Mouse (Mus musculus) right cerebral cortex, postnatal 10 days (tissue): ENCODE measurements around the gene Tbc1d8.

Experiments used
- DNase-seq, 2 experiments: peaks; one replicate each; pipeline ENCODE4 v3.0.0; 2021; ENCODE audit warnings: low spot score in 2 of 2

The Tbc1d8 gene

GRCm38 (mm10) chr1:39362515-39362893 is 116.1 kb downstream of the Tbc1d8 start:
- no peak for DNase-seq

DNA sequence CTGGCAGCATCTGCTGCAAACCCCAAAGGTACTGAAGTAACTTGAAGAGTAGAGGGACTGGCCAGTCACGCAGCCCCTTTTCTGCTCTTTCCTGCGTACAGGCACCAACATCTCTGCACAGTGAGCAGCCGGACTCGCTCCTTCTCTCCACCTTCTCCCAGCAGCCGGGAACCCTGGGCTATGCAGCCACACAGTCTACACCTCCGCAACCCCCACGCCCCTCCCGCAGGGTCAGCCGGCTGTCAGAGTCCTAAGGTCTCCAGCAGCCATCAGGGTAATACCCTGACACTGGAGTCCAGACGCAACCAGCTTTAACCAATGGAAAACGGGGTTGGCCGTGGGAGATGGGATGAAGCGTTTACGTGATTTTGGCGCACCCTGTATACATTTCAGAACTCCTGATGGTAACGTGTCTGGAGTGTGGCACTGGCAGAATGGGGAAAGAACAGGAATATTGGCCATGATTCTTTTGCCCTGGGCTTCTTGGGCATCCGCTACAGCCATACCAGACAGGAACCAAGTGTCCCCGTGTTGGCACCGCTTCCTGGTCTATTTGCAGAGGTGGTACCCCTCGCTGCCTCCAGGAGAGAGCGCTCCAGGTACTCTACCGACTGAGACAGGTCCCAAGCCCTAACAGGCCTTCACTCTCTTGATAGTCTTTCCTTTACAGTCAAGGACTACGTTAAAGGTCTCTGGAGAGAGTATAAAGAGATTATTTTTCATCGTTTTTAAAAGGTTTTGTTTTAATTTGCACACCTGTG is 116.6 kb downstream of the Tbc1d8 start:
- peak in 1 of 2 experiments; percentile 25 for DNase-seq

GRCm38 (mm10) chr1:39349427-39349826 is 129.1 kb downstream of the Tbc1d8 start:
- DNase-seq, result no peak

- peak; percentile 68 for DNase-seq
Measured at GRCm38 (mm10) chr1:39349001-39349400, 129.6 kb downstream of the Tbc1d8 start.

- peak in 1 of 2 experiments; percentile 58 for DNase-seq
Measured at GRCm38 (mm10) chr1:39344981-39345600, 133.5 kb downstream of the Tbc1d8 start.

GRCm38 (mm10) chr1:39343242-39343641 is 135.3 kb downstream of the Tbc1d8 start:
- DNase-seq, result peak in 1 of 2 experiments; percentile 27

- peak in 1 of 2 experiments; percentile 26 for DNase-seq
Measured at GRCm38 (mm10) chr1:39341807-39342206, 136.7 kb downstream of the Tbc1d8 start.

- DNase-seq, result peak in 1 of 2 experiments; percentile 53
Measured at GRCm38 (mm10) chr1:39340647-39341046, 137.9 kb downstream of the Tbc1d8 start.

DNA sequence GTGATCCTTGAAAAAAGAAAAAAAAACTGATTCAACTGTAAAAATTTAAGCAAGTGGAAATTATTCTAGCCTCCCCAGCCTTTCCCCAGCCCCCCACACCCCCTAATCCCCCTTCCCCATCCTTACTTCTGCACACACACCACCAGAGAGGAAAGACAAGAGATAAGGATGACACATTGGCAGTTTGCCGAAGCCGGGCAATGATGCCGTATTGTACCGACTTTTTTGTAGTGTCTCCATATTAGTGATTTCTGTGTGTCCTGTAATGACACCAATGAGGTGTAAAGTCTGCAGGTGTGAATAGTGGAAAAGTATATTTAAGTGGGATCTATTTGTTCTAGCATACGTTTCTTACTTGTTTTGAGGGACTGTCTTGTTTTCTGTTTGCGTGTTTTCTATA is 138.4 kb downstream of the Tbc1d8 start:
- peak in 1 of 2 experiments; percentile 29 for DNase-seq

DNA sequence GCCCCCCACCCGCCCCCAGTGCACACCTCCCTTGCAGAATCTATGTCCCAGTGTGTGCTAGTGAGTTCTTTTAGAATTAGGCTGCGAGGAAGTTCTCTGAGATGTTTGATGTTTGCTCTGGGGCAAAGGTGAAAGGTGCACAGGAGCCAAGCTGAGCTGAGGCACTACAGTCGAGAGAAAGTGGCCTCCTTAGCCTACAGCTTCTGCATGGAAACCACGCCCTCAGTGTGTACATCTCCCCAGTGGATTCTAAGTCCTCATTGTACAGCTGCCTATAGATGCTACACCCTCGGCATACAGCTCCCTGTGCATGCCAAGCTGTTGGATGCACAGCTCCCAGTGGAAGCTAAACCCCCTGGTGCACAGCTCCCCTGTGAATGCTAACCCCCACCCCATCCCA is 139.1 kb downstream of the Tbc1d8 start:
- DNase-seq, result peak in 1 of 2 experiments; percentile 19

GRCm38 (mm10) chr1:39338831-39339230 is 139.7 kb downstream of the Tbc1d8 start:
- peak in 1 of 2 experiments; percentile 18 for DNase-seq

DNA sequence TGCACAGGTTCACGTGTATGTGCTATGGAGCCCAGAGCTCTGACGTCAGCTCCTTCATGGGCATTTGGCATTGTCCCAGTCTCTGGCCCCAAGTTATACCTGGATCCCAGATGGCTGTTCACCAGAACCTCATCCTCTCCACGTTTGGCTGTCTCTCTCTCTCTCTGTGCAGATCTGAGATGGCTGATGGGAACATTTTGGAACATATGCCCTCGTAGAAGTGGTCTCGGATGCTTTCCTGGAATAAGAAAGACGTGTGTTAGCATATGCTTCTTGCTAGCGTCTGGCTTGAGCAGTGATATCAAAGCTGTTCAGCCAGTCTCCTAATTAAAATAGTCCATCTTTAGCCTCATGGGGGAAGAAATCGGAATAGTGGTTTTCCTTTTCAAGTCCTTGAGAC is 141.8 kb downstream of the Tbc1d8 start:
- DNase-seq, result peak; percentile 40 to 73

GRCm38 (mm10) chr1:39335561-39336196 is 142.9 kb downstream of the Tbc1d8 start:
- DNase-seq, result peak in 1 of 2 experiments; percentile 18

- no peak for DNase-seq
Measured at GRCm38 (mm10) chr1:39332456-39332855, 146.1 kb downstream of the Tbc1d8 start.

DNA sequence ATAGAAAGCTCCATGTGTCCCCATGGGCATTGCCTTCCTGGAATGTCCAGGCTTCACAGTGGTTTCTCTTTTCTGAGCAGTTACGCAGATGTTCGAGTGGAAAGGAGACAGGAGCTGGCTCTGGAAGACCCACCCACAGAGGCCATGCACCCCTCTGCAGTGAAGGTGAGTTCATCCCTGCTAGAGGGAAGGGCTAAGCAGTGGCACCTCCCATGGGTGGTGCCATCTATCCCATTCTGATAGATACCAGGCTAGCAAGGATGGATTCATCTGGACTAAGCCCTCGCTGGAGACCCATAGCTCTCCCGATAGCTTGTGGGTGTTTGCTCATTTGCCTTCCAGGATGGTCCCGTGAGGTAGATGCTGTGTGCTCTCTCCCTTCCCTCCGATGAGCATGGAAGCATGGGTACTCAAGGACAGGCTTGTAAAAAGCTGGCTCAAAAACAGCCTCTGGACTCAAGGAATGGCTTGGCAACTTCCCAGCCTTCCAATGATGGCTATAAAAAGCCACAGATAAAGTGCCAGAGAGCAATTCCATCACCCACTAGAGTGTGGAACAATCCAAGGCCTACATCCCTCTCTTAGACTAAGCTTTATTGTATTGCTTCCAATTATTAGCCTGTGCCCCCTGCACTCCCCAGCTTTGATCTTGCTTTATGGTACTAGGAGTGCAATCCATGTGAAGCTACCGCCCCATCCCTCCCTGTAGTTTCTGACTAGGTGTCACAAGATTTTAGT is 147.5 kb downstream of the Tbc1d8 start:
- DNase-seq, result peak in 1 of 2 experiments; percentile 19

DNA sequence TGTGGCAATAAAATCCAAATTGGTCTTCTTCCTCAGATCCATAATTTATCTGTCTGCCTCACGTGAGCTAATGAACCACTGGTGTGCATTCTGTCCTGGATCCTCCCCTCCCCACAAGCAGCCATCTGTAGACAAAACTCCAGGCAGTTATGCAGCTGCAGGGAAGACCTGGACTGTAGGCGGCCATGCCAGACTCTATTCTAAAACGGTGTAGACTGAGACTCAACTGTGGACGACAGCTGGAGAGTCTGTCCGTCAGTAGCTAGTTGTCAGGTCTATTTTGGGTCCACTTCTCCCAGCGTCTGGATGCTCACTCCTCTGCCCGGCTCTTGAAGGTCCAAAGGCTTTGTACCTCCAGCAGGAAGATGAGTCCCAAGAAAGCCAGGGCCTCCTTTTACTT is 151.0 kb downstream of the Tbc1d8 start:
- DNase-seq, result peak; percentile 28 to 55

- DNase-seq, result no peak
Measured at GRCm38 (mm10) chr1:39325228-39325627, 153.3 kb downstream of the Tbc1d8 start.

GRCm38 (mm10) chr1:39321954-39322353 is 156.6 kb downstream of the Tbc1d8 start:
- no peak for DNase-seq
